In genomic region chr11:119718115-119718514, GRCm38 (mm10) we compare ENCODE assay signal across 24 mouse cellular contexts.
A peak's percentile ranks its signal among the peaks of the same experiment; 100 is the strongest.
DNase-seq lines count a peak whose midpoint lies in the region; ATAC-seq and TF ChIP-seq lines count a peak whose summit lies in the region.
"Had no signal": no experiment of that assay in that cellular context is flagged by ENCODE, and none has a peak within 500 bp of the region (broad histone marks: within the 10 kb centered on the region; RNA-seq: fewer than 3 reads in every experiment).

No protein-coding gene starts in this region.

- WGBS in heart, embryonic 12.5 days, result 89% methylated on average over 3 of the region's 3 CpGs
- WGBS in lung, postnatal 0 days, result 80% methylated on average over 3 of the region's 3 CpGs
- WGBS in lung, adult 2 months, result 88% methylated on average over 3 of the region's 3 CpGs

- H3K4me3 ChIP-seq in heart, embryonic 12.5 days, result no peak overlapping the region
- H3K4me3 ChIP-seq in lung, postnatal 0 days (ENCODE audit: low read depth, low read length), result no peak overlapping the region
- H3K4me3 ChIP-seq in lung, adult 2 months (replicated peaks; ENCODE audit: extremely low read depth, low read depth, low read length), result no peak overlapping the region
- H3K4me3 ChIP-seq: embryonic facial prominence, embryonic 10.5 days; embryonic facial prominence, embryonic 12.5 days; forebrain, embryonic 13.5 days; forebrain, embryonic 15.5 days had no signal

- 0 out of 2 replicates have a peak, but pooled peaks cover 4% of the 10 kb centered on the region for H3K9me3 ChIP-seq in heart, embryonic 12.5 days (replicated peaks)
- no peaks in the 10 kb centered on the region for H3K9me3 ChIP-seq in lung, postnatal 0 days (ENCODE audit: low read length)
- H3K9me3 ChIP-seq: embryonic facial prominence, embryonic 12.5 days; forebrain, embryonic 13.5 days; forebrain, embryonic 15.5 days; G1E had no signal

- TF ChIP-seq EP300 in lung, postnatal 0 days (IDR thresholded peaks at IDR 0.05), result no peak; the same call in 1 of the 2 replicates

- TF ChIP-seq POLR2A in lung, adult 2 months (IDR thresholded peaks at IDR 0.05; ENCODE audit: borderline replicate concordance, extremely low read depth, low read depth, low read length), result no peak

- no peaks in the 10 kb centered on the region for H3K27me3 ChIP-seq in heart, embryonic 12.5 days (replicated peaks)
- H3K27me3 ChIP-seq in lung, postnatal 0 days (replicated peaks; ENCODE audit: insufficient read depth, low read length), result no peaks in the 10 kb centered on the region
- H3K27me3 ChIP-seq: CH12.LX; embryonic facial prominence, embryonic 12.5 days; forebrain, embryonic 13.5 days; forebrain, embryonic 15.5 days; Patski had no signal

- TF ChIP-seq CTCF in lung, postnatal 0 days (IDR thresholded peaks at IDR 0.05), result no peak
- TF ChIP-seq CTCF in lung, adult 2 months (IDR thresholded peaks at IDR 0.05; ENCODE audit: insufficient read depth, low read length), result no peak

- no peak overlapping the region for H3K9ac ChIP-seq in heart, embryonic 12.5 days
- no peak overlapping the region for H3K9ac ChIP-seq in lung, postnatal 0 days (replicated peaks; ENCODE audit: low read depth)
- H3K9ac ChIP-seq: embryonic facial prominence, embryonic 12.5 days; forebrain, embryonic 13.5 days; forebrain, embryonic 15.5 days had no signal

- no peak overlapping the region for H3K27ac ChIP-seq in heart, embryonic 12.5 days (ENCODE audit: poor library complexity, severe bottlenecking)
- no peak overlapping the region for H3K27ac ChIP-seq in lung, postnatal 0 days (ENCODE audit: low read length)
- H3K27ac ChIP-seq: embryonic facial prominence, embryonic 10.5 days; embryonic facial prominence, embryonic 12.5 days; forebrain, embryonic 13.5 days; forebrain, embryonic 15.5 days had no signal

- peaks cover 3% of the 10 kb centered on the region; the same call in 1 of the 2 replicates for H3K36me3 ChIP-seq in heart, embryonic 12.5 days
- no peaks in the 10 kb centered on the region for H3K36me3 ChIP-seq in lung, postnatal 0 days (ENCODE audit: insufficient read depth, low read length)
- H3K36me3 ChIP-seq: embryonic facial prominence, embryonic 12.5 days; forebrain, embryonic 15.5 days had no signal

- H3K4me1 ChIP-seq in heart, embryonic 12.5 days (replicated peaks), result peaks cover 31% of the 10 kb centered on the region
- peaks cover 7% of the 10 kb centered on the region; the same call in 1 of the 2 replicates for H3K4me1 ChIP-seq in lung, postnatal 0 days (ENCODE audit: insufficient read depth, low read depth, low read length)
- H3K4me1 ChIP-seq in lung, adult 2 months (ENCODE audit: control insufficient read depth, insufficient read depth, low read length), result peaks cover 14% of the 10 kb centered on the region

- DNase-seq in heart, adult 11 months, result peak; percentile 79
- peak; percentile 83 for DNase-seq in lung, postnatal 0 days (ENCODE audit: low spot score)
- DNase-seq in lung, postnatal 10 days, result no peak
- peak; percentile 52 for DNase-seq in lung, postnatal 36 days
- DNase-seq in lung, adult 2 months, result no peak
- DNase-seq: adrenal gland, adult 8-10 months; adrenal gland, postnatal 14 days; adrenal gland, postnatal 36 days; B cell, adult 2 months; cerebellum, adult 11-12 months; cerebellum, adult 2 months; cerebellum, adult 9-10 months; cerebellum, postnatal 10 days; cerebellum, postnatal 25 days had no signal

- no peak overlapping the region for H3K4me2 ChIP-seq in heart, embryonic 12.5 days
- no peak overlapping the region for H3K4me2 ChIP-seq in lung, postnatal 0 days (replicated peaks; ENCODE audit: low read depth, low read length)
- H3K4me2 ChIP-seq: embryonic facial prominence, embryonic 12.5 days; forebrain, embryonic 13.5 days; forebrain, embryonic 15.5 days had no signal

- ATAC-seq in heart, embryonic 12.5 days (ENCODE audit: insufficient number of reproducible peaks, low FRiP score), result no peak
- ATAC-seq in lung, postnatal 0 days, result peak; percentile 68
- ATAC-seq: activated CD4-positive, CD25-positive, alpha-beta regulatory T cell, adult 4 months; CD4-positive, CD25-positive, alpha-beta regulatory T cell, adult 4 months; forebrain, embryonic 13.5 days; forebrain, embryonic 15.5 days; Patski had no signal

Comparison
In these comparisons a context has a peak if more than half of its experiments do, and no peak if none do; other contexts are left out.
1. DNase-seq: peak in heart, adult 11 months (single experiment), lung, postnatal 0 days (single experiment) and lung, postnatal 36 days (single experiment); none in lung, postnatal 10 days (single experiment) and lung, adult 2 months (single experiment).